Mouse (Mus musculus) heart, adult 18-20 months (tissue): ENCODE data around the gene Gm17455. TPM values are rescaled to one million over a fixed set of nuclear protein-coding genes. Genes with fewer than 3 reads are reported as not detected.

Experiments used
- DNase-seq, 2 experiments: peaks; one replicate each; pipeline ENCODE4 v3.0.0; 2021 to 2022; ENCODE audit warnings: mixed read lengths in 1 of 2
- total RNA-seq, 2 experiments: library from RNA; stranded (reverse); gene quantifications; 2 replicates each; pipeline ENCODE4 v1.2.3; 2021

Gene Gm17455
- total RNA-seq, 2 experiments from 2014 or later, result not detected

GRCm38 (mm10) chr10:60419624-60420023 is 20.1 kb downstream of the Gm17455 start:
- DNase-seq, result no peak

GRCm38 (mm10) chr10:60422756-60423155 is 23.2 kb downstream of the Gm17455 start:
- DNase-seq, result no peak

- no peak for DNase-seq
These were observed 30.5 kb downstream of the Gm17455 start for GRCm38 (mm10) chr10:60430001-60430400.

- DNase-seq, result no peak
These were observed 31.1 kb downstream of the Gm17455 start for GRCm38 (mm10) chr10:60430591-60430990.

- no peak for DNase-seq
These were observed 33.2 kb downstream of the Gm17455 start for GRCm38 (mm10) chr10:60432679-60433078.

GRCm38 (mm10) chr10:60442321-60442720 is 42.8 kb downstream of the Gm17455 start:
- DNase-seq, result no peak

- DNase-seq, result peak in 1 of 2 experiments; percentile 8
These were observed 43.6 kb downstream of the Gm17455 start for GRCm38 (mm10) chr10:60443078-60443477.

- DNase-seq, result peak; percentile 2 to 12
These were observed 45.6 kb downstream of the Gm17455 start for GRCm38 (mm10) chr10:60445031-60445593.

GRCm38 (mm10) chr10:60447186-60447585 is 47.7 kb downstream of the Gm17455 start:
- DNase-seq, result no peak

Other genes starting within 250 kb of the Gm17455 start
- gene Chst3, start 180.5 kb upstream of the Gm17455 start, total RNA-seq, result 1 to 10 TPM in 1 of 2 experiments, under 1 TPM in 1; 0.74 to 1.5 TPM
- 1,000 to 10,000 TPM; 1,306 to 1,321 TPM for gene Psap, start 122.1 kb upstream of the Gm17455 start, total RNA-seq
- 10 to 100 TPM; 11.3 to 13.3 TPM for gene Vsir, start 52.9 kb upstream of the Gm17455 start, total RNA-seq